Mouse (Mus musculus) hindbrain, embryonic 10.5 days (tissue): ENCODE results near the gene Aldh2. TPM values are rescaled to one million over a fixed set of nuclear protein-coding genes. Genes with fewer than 3 reads are reported as not detected.

Experiments
- DNase-seq: peaks from one replicate; pipeline ENCODE4 v3.0.0-alpha.2; 2017; ENCODE audit warnings: low spot score
- H3K27ac ChIP-seq: fragments of 300-500 bp; sonication (generic); 2 replicates; pipeline ENCODE4 v1.5.1; 2016; ENCODE audit warnings: mild to moderate bottlenecking, moderate library complexity
- H3K27me3 ChIP-seq: fragments of 300-500 bp; sonication (generic); 2 replicates; pipeline ENCODE4 v1.6.1; 2016; ENCODE audit warnings: mild to moderate bottlenecking; ENCODE audit not compliant: poor library complexity, insufficient read depth, severe bottlenecking
- H3K36me3 ChIP-seq: fragments of 300-500 bp; sonication (generic); 2 replicates; pipeline ENCODE4 v1.6.1; 2016; ENCODE audit warnings: mild to moderate bottlenecking, moderate library complexity
- H3K4me1 ChIP-seq: fragments of 300-500 bp; sonication (generic); replicated peaks from 2 replicates; pipeline ENCODE4 v1.6.1; 2016; ENCODE audit warnings: mild to moderate bottlenecking
- H3K4me3 ChIP-seq: fragments of 300-500 bp; sonication (generic); 2 replicates; pipeline ENCODE4 v1.5.1; 2016; ENCODE audit warnings: mild to moderate bottlenecking, moderate library complexity
- H3K9me3 ChIP-seq: fragments of 300-500 bp; sonication (generic); 2 replicates; pipeline ENCODE4 v1.6.1; 2016; ENCODE audit warnings: mild to moderate bottlenecking, moderate library complexity
- WGBS: fragments of 180-500 bp; shearing (Covaris S2); methylation state at CpG from one replicate; pipeline ENCODE4 v1.1.7; 2016; 5-methylcytosine and 5-hydroxymethylcytosine counted together
- polyA plus RNA-seq: library from polyadenylated mRNA; unstranded; fragments of >200 nt; fragmentation: Nextera tagmentation; extraction: Ambion mirVana; gene quantifications from 2 replicates; pipeline ENCODE4 v1.2.1, GENCODE M21; 2016

Aldh2 gene
- polyA plus RNA-seq, 1 experiment from 2014 or later, result 124 TPM

DNA sequence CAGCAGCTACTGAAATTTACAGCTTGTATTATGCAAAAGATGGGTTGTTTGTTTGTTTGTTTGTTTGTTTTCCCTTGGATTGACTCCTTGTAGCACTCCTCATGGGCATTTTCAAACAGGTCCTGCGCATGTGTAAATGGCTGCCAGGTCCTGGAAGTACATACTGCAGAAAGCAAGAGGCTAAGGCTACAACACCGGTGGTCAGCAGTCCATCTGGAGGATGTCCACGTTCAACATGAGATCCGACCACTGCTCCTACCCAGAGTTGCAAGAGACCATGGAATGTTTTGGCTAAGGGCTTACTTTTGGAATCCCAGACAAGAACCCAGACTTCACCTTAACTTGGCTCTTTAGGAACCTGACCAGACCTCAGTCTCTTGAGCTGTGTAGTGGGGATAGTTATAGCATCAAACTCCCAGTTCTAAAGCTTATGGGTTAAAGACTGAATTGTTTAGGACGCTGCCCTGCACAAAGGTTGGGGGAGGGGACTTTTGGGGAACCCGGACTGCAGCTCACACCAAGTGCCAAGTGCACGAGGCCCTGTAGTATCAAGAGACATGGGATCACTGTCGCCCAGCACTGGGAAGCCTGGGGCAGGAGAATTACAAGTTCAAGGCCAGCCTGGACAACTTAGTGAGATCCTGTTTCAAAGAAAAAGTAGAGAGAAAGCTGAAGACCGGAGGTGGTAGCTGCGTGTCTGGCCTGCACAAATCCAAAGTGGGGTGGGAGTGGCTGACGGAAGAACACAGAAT, 1.4 kb downstream of the Aldh2 start:
- Histone ChIP-seq H3K4me3 (peak overlapping the region; percentile 84), H3K27ac (no peak overlapping the region)
- 69% methylated on average over 11 of the region's 11 CpGs for WGBS

DNA sequence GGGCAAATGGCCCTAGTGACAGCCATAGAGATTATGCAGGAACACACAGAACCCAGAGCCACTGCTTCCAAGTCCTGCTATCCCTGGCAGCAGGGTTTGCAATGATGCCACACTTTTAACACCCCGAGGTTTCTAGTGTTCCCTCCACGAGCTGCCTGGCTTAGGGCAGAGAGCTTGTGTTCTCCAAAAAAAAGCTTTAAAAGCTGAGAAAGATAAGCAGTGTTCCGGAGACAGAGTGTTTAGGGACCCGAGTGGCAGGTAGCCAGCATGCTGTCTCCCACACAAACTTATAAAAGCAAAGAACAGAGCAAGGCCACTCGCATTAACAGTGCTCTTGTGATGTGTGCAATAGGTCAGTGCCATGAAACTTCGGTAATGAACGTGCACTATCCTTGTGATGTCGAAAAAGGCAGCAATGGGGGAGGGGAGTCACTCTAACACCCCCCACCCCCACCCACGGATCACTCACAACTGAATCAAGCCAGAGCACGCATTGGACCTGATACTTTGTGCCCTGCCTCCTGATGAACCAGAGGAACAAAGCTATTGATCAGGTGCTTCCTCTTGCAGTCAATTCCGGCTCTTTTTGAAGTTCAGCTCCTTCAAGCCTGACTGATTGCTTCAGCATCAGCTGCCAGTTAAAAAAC, 2.1 kb downstream of the Aldh2 start:
- H3K27ac ChIP-seq, result no peak overlapping the region
- H3K36me3 ChIP-seq, result no peaks in the 10 kb centered on the region
- no peak for DNase-seq
- peaks cover 29% of the 10 kb centered on the region for H3K4me1 ChIP-seq
- H3K4me3 ChIP-seq, result no peak overlapping the region
- 81% methylated on average over 11 of the region's 11 CpGs for WGBS
- no peaks in the 10 kb centered on the region for H3K9me3 ChIP-seq
- peaks cover 13% of the 10 kb centered on the region; the same call in 1 of the 2 replicates for H3K27me3 ChIP-seq

More for the DNA sequence above, 1.4 kb downstream of the Aldh2 start:
- Histone ChIP-seq H3K9me3 (no peaks in the 10 kb centered on the region), H3K36me3 (no peaks in the 10 kb centered on the region), H3K27me3 (peaks cover 13% of the 10 kb centered on the region; the same call in 1 of the 2 replicates), H3K4me1 (peaks cover 29% of the 10 kb centered on the region)
- DNase-seq, result no peak

DNA sequence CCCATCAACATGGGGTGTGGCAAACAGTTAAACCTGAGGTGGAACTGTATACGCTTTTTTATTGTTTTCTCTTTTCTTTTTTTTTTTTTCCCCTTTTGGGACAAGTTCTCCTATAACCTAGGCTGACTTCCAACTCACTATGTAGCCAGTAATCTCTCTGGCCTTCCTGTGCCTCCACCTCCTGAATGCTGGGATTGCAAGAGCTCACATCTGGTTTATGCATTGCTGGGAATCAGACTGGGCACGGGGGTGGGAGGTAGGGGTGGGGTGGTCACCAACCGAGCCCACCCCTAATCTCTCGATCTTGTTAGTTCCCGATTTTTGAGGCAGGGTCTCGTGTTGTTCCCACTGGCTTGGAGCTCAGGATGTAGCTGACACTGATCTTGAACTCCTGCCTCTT, 3.7 kb downstream of the Aldh2 start:
- peaks cover 29% of the 10 kb centered on the region for H3K4me1 ChIP-seq
- no peaks in the 10 kb centered on the region for H3K36me3 ChIP-seq
- no peaks in the 10 kb centered on the region for H3K9me3 ChIP-seq
- H3K27me3 ChIP-seq, result peaks cover 13% of the 10 kb centered on the region; the same call in 1 of the 2 replicates
- no peak overlapping the region for H3K4me3 ChIP-seq
- DNase-seq, result no peak
- H3K27ac ChIP-seq, result no peak overlapping the region
- WGBS, result 89% methylated on average over 6 of the region's 6 CpGs

- peaks cover 8% of the 10 kb centered on the region for H3K4me1 ChIP-seq
- no peaks in the 10 kb centered on the region for H3K9me3 ChIP-seq
- WGBS, result 77% methylated on average over 6 of the region's 6 CpGs
- no peak overlapping the region for H3K4me3 ChIP-seq
- no peak overlapping the region for H3K27ac ChIP-seq
- DNase-seq, result no peak
- no peaks in the 10 kb centered on the region for H3K27me3 ChIP-seq
- H3K36me3 ChIP-seq, result no peaks in the 10 kb centered on the region
These were observed 7.1 kb downstream of the Aldh2 start for GRCm38 (mm10) chr5:121586400-121587039.

GRCm38 (mm10) chr5:121585699-121586098, 7.9 kb downstream of the Aldh2 start:
- no peaks in the 10 kb centered on the region for H3K9me3 ChIP-seq
- no peak overlapping the region for H3K27ac ChIP-seq
- H3K4me1 ChIP-seq, result peaks cover 8% of the 10 kb centered on the region
- H3K36me3 ChIP-seq, result no peaks in the 10 kb centered on the region; the same call in 1 of the 2 replicates
- H3K4me3 ChIP-seq, result no peak overlapping the region
- 85% methylated on average over 5 of the region's 5 CpGs for WGBS
- H3K27me3 ChIP-seq, result no peaks in the 10 kb centered on the region
- no peak for DNase-seq

DNA sequence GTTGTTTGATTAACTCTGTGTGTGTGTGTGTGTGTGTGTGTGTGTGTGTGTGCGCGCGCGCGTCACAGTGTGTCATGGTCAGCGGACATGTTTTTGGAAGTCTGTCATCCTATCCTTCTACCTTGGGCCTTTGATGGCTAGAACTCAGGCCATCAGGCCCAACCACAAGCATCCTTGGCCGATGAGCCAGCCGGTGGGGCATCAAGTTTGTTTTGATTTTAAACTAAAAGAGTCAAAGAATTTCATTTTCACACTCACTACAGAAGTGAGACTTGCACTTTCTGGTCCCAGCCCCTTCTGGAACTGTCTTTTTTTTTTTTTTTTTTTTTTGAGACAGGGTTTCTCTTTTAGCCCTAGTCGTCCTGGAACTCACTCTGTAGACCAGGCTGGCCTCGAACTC, 8.6 kb downstream of the Aldh2 start:
- Histone ChIP-seq H3K27me3 (no peaks in the 10 kb centered on the region), H3K27ac (no peak overlapping the region), H3K9me3 (no peaks in the 10 kb centered on the region), H3K4me1 (peaks cover 8% of the 10 kb centered on the region), H3K4me3 (no peak overlapping the region), H3K36me3 (peaks cover 5% of the 10 kb centered on the region; the same call in 1 of the 2 replicates)
- WGBS, result 95% methylated on average over 10 of the region's 10 CpGs
- no peak for DNase-seq

- DNase-seq, result peak; percentile 21
- H3K4me3 ChIP-seq, result no peak overlapping the region
- H3K27me3 ChIP-seq, result no peaks in the 10 kb centered on the region
- no peaks in the 10 kb centered on the region for H3K9me3 ChIP-seq
- 56% methylated on average over 12 of the region's 12 CpGs for WGBS
- peaks cover 15% of the 10 kb centered on the region for H3K36me3 ChIP-seq
- H3K27ac ChIP-seq, result no peak overlapping the region
- peaks cover 8% of the 10 kb centered on the region for H3K4me1 ChIP-seq
These were observed 9.7 kb downstream of the Aldh2 start for GRCm38 (mm10) chr5:121583765-121584501.

DNA sequence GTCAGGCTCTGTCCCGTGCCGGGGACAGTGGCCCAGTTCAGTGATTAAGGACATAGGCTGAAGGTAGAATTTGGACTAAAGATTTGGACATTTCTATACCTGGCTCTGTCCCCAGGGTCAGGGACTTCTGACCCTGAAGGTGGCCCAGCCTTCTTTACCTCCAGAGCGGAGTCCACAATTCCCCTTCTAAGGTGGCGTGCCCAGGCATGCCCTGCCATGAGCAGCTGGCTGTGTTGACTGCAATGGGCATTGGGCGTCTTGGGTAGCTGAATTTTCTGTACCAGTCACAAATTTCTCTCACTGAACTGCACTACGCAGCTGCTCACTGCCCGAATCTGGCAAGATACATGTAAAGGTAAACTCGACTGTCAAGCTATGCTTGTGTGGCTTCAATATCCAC, 11.7 kb downstream of the Aldh2 start:
- no peaks in the 10 kb centered on the region for H3K27me3 ChIP-seq
- peaks cover 8% of the 10 kb centered on the region for H3K4me1 ChIP-seq
- H3K36me3 ChIP-seq, result peaks cover 30% of the 10 kb centered on the region
- H3K9me3 ChIP-seq, result no peaks in the 10 kb centered on the region
- WGBS, result 90% methylated on average over 8 of the region's 8 CpGs
- no peak overlapping the region for H3K4me3 ChIP-seq
- no peak for DNase-seq
- no peak overlapping the region for H3K27ac ChIP-seq

DNA sequence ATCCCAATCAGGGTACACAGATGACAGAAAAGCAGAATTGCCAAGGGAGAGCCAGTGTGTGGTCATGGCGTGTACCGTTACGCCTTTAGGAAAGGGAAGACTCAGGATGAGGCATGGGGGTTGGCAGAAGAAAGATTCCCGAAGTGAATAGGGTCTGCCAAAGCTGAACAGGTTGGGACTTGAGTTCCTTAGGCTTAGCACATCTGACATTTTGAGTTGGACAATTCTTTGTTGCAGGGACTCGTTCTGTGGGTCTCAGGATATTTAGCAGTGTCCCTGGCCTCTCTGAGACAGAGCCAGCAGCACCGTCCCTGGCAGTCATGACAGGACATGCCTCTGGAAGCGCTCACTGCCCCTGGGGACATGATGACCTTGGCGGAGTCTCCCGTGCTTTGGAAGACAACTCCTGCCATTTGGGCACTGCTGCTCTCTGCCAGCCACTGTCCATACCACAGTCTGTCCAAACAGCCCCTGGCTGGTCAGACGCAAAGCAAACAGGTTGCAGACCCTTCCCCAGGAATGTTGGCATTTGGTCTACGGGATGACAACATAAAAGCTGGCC, 16.6 kb downstream of the Aldh2 start:
- H3K27me3 ChIP-seq, result no peaks in the 10 kb centered on the region
- peaks cover 62% of the 10 kb centered on the region for H3K36me3 ChIP-seq
- no peaks in the 10 kb centered on the region for H3K9me3 ChIP-seq
- no peak overlapping the region for H3K4me3 ChIP-seq
- no peak overlapping the region for H3K27ac ChIP-seq
- no peaks in the 10 kb centered on the region for H3K4me1 ChIP-seq
- WGBS, result 89% methylated on average over 11 of the region's 11 CpGs
- DNase-seq, result no peak

- Histone ChIP-seq H3K4me3 (no peak overlapping the region), H3K27ac (no peak overlapping the region), H3K4me1 (no peaks in the 10 kb centered on the region), H3K27me3 (no peaks in the 10 kb centered on the region), H3K9me3 (no peaks in the 10 kb centered on the region), H3K36me3 (peaks cover 69% of the 10 kb centered on the region)
- DNase-seq, result no peak
- 90% methylated on average over 11 of the region's 11 CpGs for WGBS
These were observed 17.8 kb downstream of the Aldh2 start for GRCm38 (mm10) chr5:121575867-121576266.

- 93% methylated on average over 13 of the region's 13 CpGs for WGBS
- DNase-seq, result no peak
- H3K9me3 ChIP-seq, result no peaks in the 10 kb centered on the region
- peaks cover 68% of the 10 kb centered on the region for H3K36me3 ChIP-seq
- H3K4me1 ChIP-seq, result no peaks in the 10 kb centered on the region
- H3K27me3 ChIP-seq, result no peaks in the 10 kb centered on the region
- no peak overlapping the region for H3K4me3 ChIP-seq
- no peak overlapping the region for H3K27ac ChIP-seq
These were observed 19.5 kb downstream of the Aldh2 start for GRCm38 (mm10) chr5:121574145-121574544.

DNA sequence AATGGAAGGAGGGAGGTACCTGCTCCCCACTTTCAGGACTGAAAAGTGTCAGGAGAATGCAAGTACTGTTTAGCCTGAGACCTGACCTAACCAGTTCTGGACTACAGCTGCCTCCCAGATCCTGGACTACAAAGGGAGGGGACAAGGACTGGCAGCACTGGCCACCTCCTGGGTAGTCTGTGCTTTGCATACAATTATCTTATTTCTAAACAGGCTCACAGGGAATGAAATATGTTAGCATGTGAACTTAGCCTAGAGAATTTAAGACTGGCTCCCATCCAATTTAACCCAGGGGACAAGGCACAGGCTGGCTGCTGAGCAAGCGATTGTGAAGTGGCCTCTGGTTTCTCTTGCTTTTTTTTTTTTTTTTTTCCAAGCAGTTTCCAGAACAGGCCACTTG, 22.8 kb downstream of the Aldh2 start:
- peaks cover 50% of the 10 kb centered on the region for H3K36me3 ChIP-seq
- H3K4me1 ChIP-seq, result no peaks in the 10 kb centered on the region
- H3K27ac ChIP-seq, result no peak overlapping the region
- no peaks in the 10 kb centered on the region for H3K9me3 ChIP-seq
- 86% methylated on average over 1 of the region's 1 CpGs for WGBS
- H3K4me3 ChIP-seq, result no peak overlapping the region
- no peak for DNase-seq
- H3K27me3 ChIP-seq, result no peaks in the 10 kb centered on the region
